In the genomic region with DNA sequence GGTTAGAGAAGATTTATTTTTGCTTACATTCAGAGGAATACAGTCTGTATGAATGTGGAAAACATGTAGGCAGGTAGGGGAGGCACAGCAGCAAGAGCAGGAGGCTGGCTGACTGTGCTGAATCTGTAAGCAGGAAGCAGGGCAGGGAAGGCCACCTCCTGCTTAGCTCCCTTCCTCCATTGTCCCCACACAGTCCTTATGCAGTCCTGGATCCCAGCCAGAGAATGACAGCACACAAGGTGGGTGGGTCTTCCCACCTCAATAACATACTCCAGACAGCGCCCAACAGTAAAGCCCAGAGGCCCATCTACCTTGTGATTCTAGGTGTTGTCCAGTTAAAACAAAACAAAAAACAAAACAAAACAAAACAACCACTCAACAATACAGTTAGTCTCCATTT, we compare ENCODE assay signal across 25 mouse cellular contexts.
A peak's percentile ranks its signal among the peaks of the same experiment; 100 is the strongest.
DNase-seq lines count a peak whose midpoint lies in the region; ATAC-seq lines count a peak whose summit lies in the region.
"Had no signal": no experiment of that assay in that cellular context is flagged by ENCODE, and none has a peak within 500 bp of the region (broad histone marks: within the 10 kb centered on the region; RNA-seq: fewer than 3 reads in every experiment).

No protein-coding gene starts in this region.

- no peak overlapping the region for H3K27ac ChIP-seq in heart, embryonic 16.5 days (ENCODE audit: low read length)
- H3K27ac ChIP-seq in kidney, embryonic 16.5 days (ENCODE audit: low read length) = no peak overlapping the region
- H3K27ac ChIP-seq: forebrain, embryonic 15.5 days; hindbrain, embryonic 13.5 days; limb, embryonic 12.5 days; liver, embryonic 12.5 days; macrophage; stomach, embryonic 15.5 days had no signal

- H3K27me3 ChIP-seq in heart, embryonic 16.5 days (ENCODE audit: control insufficient read depth, insufficient read depth, low read length) = no peaks in the 10 kb centered on the region
- H3K27me3 ChIP-seq in kidney, embryonic 16.5 days (ENCODE audit: insufficient read depth, low read length) = no peaks in the 10 kb centered on the region
- H3K27me3 ChIP-seq in megakaryocyte, embryonic 14.5 days (replicated peaks) = no peaks in the 10 kb centered on the region
- H3K27me3 ChIP-seq: CH12.LX; forebrain, embryonic 15.5 days; hindbrain, embryonic 13.5 days; limb, embryonic 12.5 days; liver, embryonic 12.5 days; Patski; stomach, embryonic 15.5 days had no signal

- ATAC-seq in heart, embryonic 16.5 days (replicated peaks; ENCODE audit: extremely low read depth, insufficient read depth, low FRiP score) = 0 out of 2 replicates have a peak, but pooled peaks have one; percentile 49
- ATAC-seq in kidney, embryonic 16.5 days (ENCODE audit: low FRiP score, low TSS enrichment) = no peak
- ATAC-seq in megakaryocyte, adult 5-6 weeks (ENCODE audit: poor library complexity, severe bottlenecking) = no peak
- ATAC-seq: forebrain, embryonic 15.5 days; liver, embryonic 12.5 days; Patski had no signal

- H3K9me3 ChIP-seq in heart, embryonic 16.5 days (replicated peaks; ENCODE audit: control insufficient read depth, low read length) = 0 out of 2 replicates have a peak, but pooled peaks cover 4% of the 10 kb centered on the region
- no peaks in the 10 kb centered on the region for H3K9me3 ChIP-seq in kidney, embryonic 16.5 days (ENCODE audit: low read length)
- H3K9me3 ChIP-seq in megakaryocyte, embryonic 14.5 days = peaks cover 32% of the 10 kb centered on the region
- H3K9me3 ChIP-seq: forebrain, embryonic 15.5 days; hindbrain, embryonic 13.5 days; limb, embryonic 12.5 days; liver, embryonic 12.5 days; stomach, embryonic 15.5 days had no signal

- H3K9ac ChIP-seq in heart, embryonic 16.5 days (ENCODE audit: low read length) = no peak overlapping the region
- no peak overlapping the region for H3K9ac ChIP-seq in kidney, embryonic 16.5 days (replicated peaks; ENCODE audit: low read length)
- H3K9ac ChIP-seq: forebrain, embryonic 15.5 days; hindbrain, embryonic 13.5 days; limb, embryonic 12.5 days; liver, embryonic 12.5 days; stomach, embryonic 15.5 days had no signal

- no peak overlapping the region for H3K4me3 ChIP-seq in heart, embryonic 16.5 days (ENCODE audit: low read length)
- H3K4me3 ChIP-seq in kidney, embryonic 16.5 days (ENCODE audit: low read length) = no peak overlapping the region
- peak overlapping the region; percentile 48 for H3K4me3 ChIP-seq in megakaryocyte, embryonic 14.5 days (replicated peaks)
- H3K4me3 ChIP-seq: forebrain, embryonic 15.5 days; hindbrain, embryonic 13.5 days; limb, embryonic 12.5 days; liver, embryonic 12.5 days; stomach, embryonic 15.5 days had no signal

- no peaks in the 10 kb centered on the region for H3K36me3 ChIP-seq in heart, embryonic 16.5 days (ENCODE audit: control insufficient read depth, insufficient read depth)
- no peaks in the 10 kb centered on the region for H3K36me3 ChIP-seq in kidney, embryonic 16.5 days (ENCODE audit: insufficient read depth, low read length)
- H3K36me3 ChIP-seq in megakaryocyte, embryonic 14.5 days (replicated peaks; ENCODE audit: low read length) = no peaks in the 10 kb centered on the region
- H3K36me3 ChIP-seq: forebrain, embryonic 15.5 days; G1E; hindbrain, embryonic 13.5 days; limb, embryonic 12.5 days; liver, embryonic 12.5 days; stomach, embryonic 15.5 days had no signal

- 69% methylated on average over 1 of the region's 1 CpGs for WGBS in heart, embryonic 16.5 days
- WGBS in kidney, embryonic 16.5 days = 53% methylated on average over 1 of the region's 1 CpGs

- H3K4me1 ChIP-seq in heart, embryonic 16.5 days (ENCODE audit: control insufficient read depth, insufficient read depth, low read length) = peaks cover 3% of the 10 kb centered on the region; the same call in 1 of the 2 replicates
- no peaks in the 10 kb centered on the region for H3K4me1 ChIP-seq in kidney, embryonic 16.5 days (ENCODE audit: insufficient read depth, low read length)
- no peaks in the 10 kb centered on the region for H3K4me1 ChIP-seq in megakaryocyte, embryonic 14.5 days
- H3K4me1 ChIP-seq: liver, embryonic 12.5 days; stomach, embryonic 15.5 days had no signal

- no peak for DNase-seq in heart, adult 8-10 months (ENCODE audit: low spot score)
- peak; percentile 29 for DNase-seq in kidney, postnatal 10 days
- DNase-seq in c-Kit-positive CD71-positive TER-119-positive erythroid progenitor cells, embryonic 14.5 days (ENCODE audit: low spot score) = no peak
- DNase-seq: adrenal gland, adult 2 months; B cell, adult 2 months; cerebellum, adult 18-20 months; cerebellum, postnatal 36 days; embryo, embryonic 11 days; kidney, adult 9 months; kidney, postnatal 36 days; thymus, postnatal 25 days had no signal

- no peak overlapping the region for H3K4me2 ChIP-seq in heart, embryonic 16.5 days (ENCODE audit: low read depth, low read length)
- no peak overlapping the region for H3K4me2 ChIP-seq in kidney, embryonic 16.5 days (replicated peaks; ENCODE audit: low read depth, low read length)
- H3K4me2 ChIP-seq: forebrain, embryonic 15.5 days; hindbrain, embryonic 13.5 days; limb, embryonic 12.5 days; liver, embryonic 12.5 days; midbrain, embryonic 11.5 days; stomach, embryonic 15.5 days had no signal
